Mouse (Mus musculus) ES-E14 (cell line): Measurements from ENCODE around the gene Amy2a3.
"Not testable (repeated sequence)": the region's sequence is repeated elsewhere in the genome, so short reads cannot be mapped to it uniquely, and the experiment has no call there.

Experiments
- MAFK ChIP-seq: IDR thresholded peaks from 2 replicates; pipeline ENCODE4 v1.6.1; 2014; ENCODE audit warnings: mild to moderate bottlenecking, low read depth, low read length, inconsistent platforms; ENCODE audit not compliant: insufficient read depth
- ZNF384 ChIP-seq: IDR thresholded peaks from 2 replicates; pipeline ENCODE4 v1.6.1; 2012; ENCODE audit warnings: low read depth, low read length, inconsistent platforms

GRCm38 (mm10) chr3:113280285-113280684 lies 43.6 kb downstream of the Amy2a3 start:
- TF ChIP-seq MAFK, ZNF384: not testable (repeated sequence)
